Mouse (Mus musculus) layer of hippocampus, adult 11-12 months (tissue): ENCODE data around the gene Glis2.

ENCODE experiments used
- DNase-seq: peaks from one replicate; pipeline ENCODE4 v3.0.0; 2022; ENCODE audit warnings: low spot score

Glis2 gene

GRCm38 (mm10) chr16:4640267-4641005 lies 45.9 kb downstream of the Glis2 start:
- no peak for DNase-seq

GRCm38 (mm10) chr16:4641119-4641838 lies 46.8 kb downstream of the Glis2 start:
- DNase-seq: no peak

- no peak for DNase-seq
Measured at GRCm38 (mm10) chr16:4642190-4642589, 47.7 kb downstream of the Glis2 start.

GRCm38 (mm10) chr16:4642937-4643336 lies 48.4 kb downstream of the Glis2 start:
- DNase-seq: no peak

GRCm38 (mm10) chr16:4643670-4644419 lies 49.3 kb downstream of the Glis2 start:
- peak; percentile 81 for DNase-seq

GRCm38 (mm10) chr16:4645867-4646266 lies 51.4 kb downstream of the Glis2 start:
- DNase-seq: no peak

- DNase-seq: no peak
Measured at GRCm38 (mm10) chr16:4646831-4647230, 52.3 kb downstream of the Glis2 start.

GRCm38 (mm10) chr16:4647651-4648141 lies 53.2 kb downstream of the Glis2 start:
- DNase-seq: no peak

- no peak for DNase-seq
Measured at GRCm38 (mm10) chr16:4648416-4649023, 54.0 kb downstream of the Glis2 start.

GRCm38 (mm10) chr16:4649211-4649610 lies 54.7 kb downstream of the Glis2 start:
- no peak for DNase-seq

GRCm38 (mm10) chr16:4649692-4650091 lies 55.2 kb downstream of the Glis2 start:
- no peak for DNase-seq

GRCm38 (mm10) chr16:4650161-4650560 lies 55.6 kb downstream of the Glis2 start:
- no peak for DNase-seq

- DNase-seq: no peak
Measured at GRCm38 (mm10) chr16:4651081-4651480, 56.6 kb downstream of the Glis2 start.

GRCm38 (mm10) chr16:4651624-4652023 lies 57.1 kb downstream of the Glis2 start:
- DNase-seq: no peak

GRCm38 (mm10) chr16:4652707-4653416 lies 58.3 kb downstream of the Glis2 start:
- DNase-seq: no peak

- DNase-seq: no peak
Measured at GRCm38 (mm10) chr16:4654706-4655105, 60.2 kb downstream of the Glis2 start.

GRCm38 (mm10) chr16:4655251-4655734 lies 60.8 kb downstream of the Glis2 start:
- peak; percentile 47 for DNase-seq

- DNase-seq: no peak
Measured at GRCm38 (mm10) chr16:4655764-4656570, 61.5 kb downstream of the Glis2 start.

- no peak for DNase-seq
Measured at GRCm38 (mm10) chr16:4656571-4657081, 62.1 kb downstream of the Glis2 start.

- DNase-seq: peak; percentile 48
Measured at GRCm38 (mm10) chr16:4658781-4659245, 64.3 kb downstream of the Glis2 start.
